ENCODE assay signal across 8 mouse cellular contexts in the genomic region with DNA sequence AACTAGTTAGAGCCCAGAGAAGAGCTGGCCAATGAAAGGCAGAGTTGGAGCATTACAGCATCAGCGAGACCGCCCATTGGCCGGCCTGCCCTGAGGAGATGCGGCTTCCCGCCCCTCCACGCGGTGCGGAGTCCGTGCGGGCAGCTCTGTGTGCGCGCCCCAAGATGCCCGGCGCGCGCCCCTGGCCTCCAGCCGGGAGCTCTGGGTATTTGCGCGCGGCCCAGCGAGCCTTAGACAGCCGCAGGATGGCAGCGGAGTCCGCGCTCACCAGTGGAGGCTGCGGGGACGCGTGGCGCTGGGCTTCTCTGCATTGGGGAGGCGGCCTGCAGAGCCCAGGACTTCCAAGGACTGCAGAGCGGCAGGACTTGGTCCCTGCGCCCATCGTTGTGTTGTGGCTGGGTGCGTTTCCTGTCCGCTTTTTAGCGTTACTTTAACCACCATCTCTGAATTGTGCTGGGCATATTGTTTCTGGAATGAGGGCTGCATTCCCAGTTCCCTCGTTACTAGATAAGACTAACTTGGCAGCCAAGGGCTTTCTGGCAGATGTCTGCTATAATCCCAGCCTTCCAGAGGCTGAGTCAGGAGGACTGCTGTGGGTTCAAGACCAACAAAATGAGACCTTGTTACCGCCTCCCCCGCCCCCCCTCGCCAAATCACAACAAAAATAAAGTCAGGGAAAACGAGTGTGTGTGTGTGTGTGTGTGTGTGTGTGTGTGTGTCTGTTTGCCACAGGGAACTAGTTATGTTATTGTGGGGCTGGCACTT.
A peak's percentile ranks its signal among the peaks of the same experiment; 100 is the strongest.
DNase-seq lines count a peak whose midpoint lies in the region; ATAC-seq and TF ChIP-seq lines count a peak whose summit lies in the region.

No protein-coding gene starts in this region.

- no peak for TF ChIP-seq POLR2A in thymus, adult 2 months (IDR thresholded peaks at IDR 0.05; ENCODE audit: control insufficient read depth, extremely low read depth, insufficient read depth, low read length, poor library complexity)

- H3K27ac ChIP-seq in thymus, adult 2 months (ENCODE audit: control insufficient read depth, insufficient read depth, low read length), result no peak overlapping the region
- H3K27ac ChIP-seq in forebrain, embryonic 11.5 days (ENCODE audit: low read depth, low read length), result peak overlapping the region; percentile 66
- peak overlapping the region in 1 of 2 experiments; percentile 37; a peak in 1 of 4 replicates for H3K27ac ChIP-seq in heart, embryonic 14.5 days (replicated peaks in 1 of 2; ENCODE audit: control insufficient read depth in 1 of 2, insufficient read depth in 1 of 2, low read depth in 2 of 2, low read length in 2 of 2)

- 9% methylated on average over 41 of the region's 41 CpGs for WGBS in thymus, adult 2 months
- WGBS in forebrain, embryonic 11.5 days, result 1% methylated on average over 41 of the region's 41 CpGs
- 3% methylated on average over 41 of the region's 41 CpGs for WGBS in heart, embryonic 14.5 days

- no peaks in the 10 kb centered on the region; the same call in 1 of the 2 replicates for H3K27me3 ChIP-seq in thymus, adult 2 months (ENCODE audit: control insufficient read depth, insufficient read depth, low read length)
- H3K27me3 ChIP-seq in forebrain, embryonic 11.5 days (ENCODE audit: control insufficient read depth, insufficient read depth, low read length), result no peaks in the 10 kb centered on the region
- H3K27me3 ChIP-seq in heart, embryonic 14.5 days (ENCODE audit: control insufficient read depth, insufficient read depth, low read length), result no peaks in the 10 kb centered on the region

- no peaks in the 10 kb centered on the region for H3K36me3 ChIP-seq in thymus, adult 2 months (ENCODE audit: control insufficient read depth, insufficient read depth, low read length)
- no peaks in the 10 kb centered on the region for H3K36me3 ChIP-seq in forebrain, embryonic 11.5 days (ENCODE audit: control insufficient read depth, insufficient read depth, low read length)
- no peaks in the 10 kb centered on the region for H3K36me3 ChIP-seq in heart, embryonic 14.5 days (ENCODE audit: control insufficient read depth, insufficient read depth, low read length)

- H3K9ac ChIP-seq in forebrain, embryonic 11.5 days (ENCODE audit: low read length), result peak overlapping the region; percentile 67
- H3K9ac ChIP-seq in heart, embryonic 14.5 days (ENCODE audit: low read length), result peak overlapping the region; percentile 72

- H3K4me3 ChIP-seq in thymus, adult 2 months (ENCODE audit: control insufficient read depth, insufficient read depth, low read length), result no peak overlapping the region
- peak overlapping the region; percentile 38 for H3K4me3 ChIP-seq in forebrain, embryonic 11.5 days (ENCODE audit: low read depth, low read length)
- H3K4me3 ChIP-seq in heart, embryonic 14.5 days (ENCODE audit: control insufficient read depth in 1 of 2, insufficient read depth in 1 of 2, low read depth in 1 of 2, low read length in 2 of 2), result peak overlapping the region; percentile 53 to 61

- ATAC-seq in forebrain, embryonic 11.5 days (replicated peaks; ENCODE audit: low FRiP score), result peak; percentile 95
- ATAC-seq in heart, embryonic 14.5 days (ENCODE audit: insufficient number of reproducible peaks, insufficient read depth, low FRiP score, low read depth), result peak; percentile 81

- TF ChIP-seq CTCF in thymus, adult 2 months (IDR thresholded peaks at IDR 0.05; ENCODE audit: borderline replicate concordance, control insufficient read depth, extremely low read depth, insufficient read depth, low read length, poor library complexity), result no peak

- no peaks in the 10 kb centered on the region for H3K4me1 ChIP-seq in thymus, adult 2 months (replicated peaks; ENCODE audit: control insufficient read depth, insufficient read depth, low read length)
- peaks cover 17% of the 10 kb centered on the region for H3K4me1 ChIP-seq in forebrain, embryonic 11.5 days (replicated peaks; ENCODE audit: control insufficient read depth, insufficient read depth, low read length)
- H3K4me1 ChIP-seq in heart, embryonic 14.5 days (ENCODE audit: control insufficient read depth in 2 of 2, insufficient read depth in 2 of 2, low read length in 2 of 2), result peaks cover 7 to 17% of the 10 kb centered on the region in 2 experiments; a peak in 2 of 4 replicates

- peak overlapping the region; percentile 51 for H3K4me2 ChIP-seq in forebrain, embryonic 11.5 days (ENCODE audit: low read depth, low read length, severe bottlenecking)
- H3K4me2 ChIP-seq in heart, embryonic 14.5 days (ENCODE audit: low read length), result peak overlapping the region; percentile 85

- H3K9me3 ChIP-seq in forebrain, embryonic 11.5 days (ENCODE audit: control insufficient read depth, low read length), result no peaks in the 10 kb centered on the region
- H3K9me3 ChIP-seq in heart, embryonic 14.5 days (ENCODE audit: control insufficient read depth, low read length), result no peaks in the 10 kb centered on the region

- peak; percentile 3 for DNase-seq in thymus, adult 2 months
- no peak for DNase-seq in thymus, postnatal 10 days (ENCODE audit: low spot score in 2 of 2)
- DNase-seq in forebrain, embryonic 11.5 days (ENCODE audit: low spot score), result peak; percentile 91
- peak; percentile 78 for DNase-seq in kidney, postnatal 10 days
- peak; percentile 69 for DNase-seq in liver
- peak; percentile 83 for DNase-seq in neural tube, embryonic 10.5 days (ENCODE audit: extremely low spot score, low spot score)
- peak; percentile 9 for DNase-seq in thymus, postnatal 0 days (ENCODE audit: low spot score)

Comparison
In these comparisons a context has a peak if more than half of its experiments do, and no peak if none do; other contexts are left out.
1. DNase-seq: peak in thymus, adult 2 months (single experiment), forebrain, embryonic 11.5 days (single experiment), kidney, postnatal 10 days (single experiment), liver (single experiment), neural tube, embryonic 10.5 days (single experiment) and thymus, postnatal 0 days (single experiment); none in thymus, postnatal 10 days (0 of 2).